Mouse (Mus musculus) hindbrain, embryonic 14.5 days (tissue): ENCODE results near the gene Mapk1ip1l. TPM values are rescaled to one million over a fixed set of nuclear protein-coding genes. Genes with fewer than 3 reads are reported as not detected.
A peak's percentile ranks its signal among the peaks of the same experiment; 100 is the strongest.
"Not testable (repeated sequence)": the region's sequence is repeated elsewhere in the genome, so short reads cannot be mapped to it uniquely, and the experiment has no call there.

Experiments
- ATAC-seq: fragments of 200-750 bp; cut with Nextera tagmentation; 2 replicates; pipeline ENCODE4 v1.8.0; 2017; ENCODE audit warnings: moderate number of reproducible peaks, mild to moderate bottlenecking, moderate TSS enrichment, moderate library complexity; ENCODE audit not compliant: low FRiP score
- DNase-seq: peaks from one replicate; pipeline ENCODE4 v3.0.0-alpha.2; 2015; ENCODE audit warnings: low spot score
- H3K27ac ChIP-seq: fragments of 300-500 bp; sonication (generic); 2 replicates; pipeline ENCODE4 v1.5.1; 2014; ENCODE audit warnings: mild to moderate bottlenecking, moderate library complexity
- H3K27me3 ChIP-seq: fragments of 300-500 bp; sonication (generic); 2 replicates; pipeline ENCODE4 v1.6.1; 2014; ENCODE audit warnings: mild to moderate bottlenecking, low read length, mixed read lengths; ENCODE audit not compliant: control insufficient read depth, insufficient read depth
- H3K36me3 ChIP-seq: fragments of 300-500 bp; sonication (generic); replicated peaks from 2 replicates; pipeline ENCODE4 v1.6.1; 2014; ENCODE audit not compliant: control insufficient read depth, insufficient read depth
- H3K4me1 ChIP-seq: fragments of 300-500 bp; sonication (generic); replicated peaks from 2 replicates; pipeline ENCODE4 v1.6.1; 2014; ENCODE audit warnings: antibody characterized with exemption, low read length, mixed read lengths; ENCODE audit not compliant: control insufficient read depth, insufficient read depth
- H3K4me2 ChIP-seq: fragments of 300-500 bp; sonication (generic); replicated peaks from 2 replicates; pipeline ENCODE4 v1.6.1; 2014; ENCODE audit warnings: mild to moderate bottlenecking, moderate library complexity
- H3K4me3 ChIP-seq: fragments of 300-500 bp; sonication (generic); replicated peaks from 2 replicates; pipeline ENCODE4 v1.5.1; 2014; ENCODE audit warnings: mild to moderate bottlenecking, low read length
- H3K9ac ChIP-seq: fragments of 300-500 bp; sonication (generic); 2 replicates; pipeline ENCODE4 v1.6.1; 2014
- H3K9me3 ChIP-seq: fragments of 300-500 bp; sonication (generic); 2 replicates; pipeline ENCODE4 v1.6.1; 2016; ENCODE audit warnings: low read length; ENCODE audit not compliant: control insufficient read depth
- WGBS: fragments of 180-500 bp; shearing (Covaris S2); extraction: QIAGEN DNeasy Blood & Tissue Kit; methylation state at CpG from one replicate; pipeline ENCODE4 v1.1.7; 2014; 5-methylcytosine and 5-hydroxymethylcytosine counted together
- polyA plus RNA-seq: library from polyadenylated mRNA; unstranded; fragments of >200 nt; fragmentation: Nextera tagmentation; extraction: Ambion mirVana; gene quantifications from 2 replicates; pipeline ENCODE4 v1.2.1, GENCODE M21; 2014

Mapk1ip1l gene
- polyA plus RNA-seq, 1 experiment from 2014 or later, result 52.0 TPM

GRCm38 (mm10) chr14:47319362-47319761 is 21.3 kb downstream of the Mapk1ip1l start:
- 90% methylated on average over 5 of the region's 5 CpGs for WGBS

GRCm38 (mm10) chr14:47321581-47321980 is 23.5 kb downstream of the Mapk1ip1l start:
- not testable (repeated sequence) for H3K27ac ChIP-seq, DNase-seq, H3K9ac ChIP-seq, H3K27me3 ChIP-seq, H3K4me1 ChIP-seq, H3K4me3 ChIP-seq, ATAC-seq, H3K9me3 ChIP-seq, H3K4me2 ChIP-seq
- 99% methylated on average over 5 of the region's 8 CpGs for WGBS
- peaks cover 26% of the 10 kb centered on the region for H3K36me3 ChIP-seq

More at GRCm38 (mm10) chr14:47319362-47319761, 21.3 kb downstream of the Mapk1ip1l start:
- Histone ChIP-seq H3K27me3 (no peaks in the 10 kb centered on the region), H3K9ac (no peak overlapping the region), H3K36me3 (peaks cover 39% of the 10 kb centered on the region), H3K4me2 (no peak overlapping the region), H3K27ac (no peak overlapping the region), H3K4me3 (no peak overlapping the region), H3K9me3 (no peaks in the 10 kb centered on the region), H3K4me1 (no peaks in the 10 kb centered on the region)
- no peak for ATAC-seq
- no peak for DNase-seq

GRCm38 (mm10) chr14:47325965-47326761 is 28.1 kb downstream of the Mapk1ip1l start:
- no peak overlapping the region for H3K9ac ChIP-seq
- no peak overlapping the region for H3K4me3 ChIP-seq
- peaks cover 10% of the 10 kb centered on the region for H3K36me3 ChIP-seq
- H3K27ac ChIP-seq, result no peak overlapping the region
- H3K9me3 ChIP-seq, result no peaks in the 10 kb centered on the region
- DNase-seq (no peak), ATAC-seq (no peak)
- no peaks in the 10 kb centered on the region for H3K27me3 ChIP-seq
- 86% methylated on average over 9 of the region's 9 CpGs for WGBS
- H3K4me1 ChIP-seq, result no peaks in the 10 kb centered on the region
- H3K4me2 ChIP-seq, result no peak overlapping the region

GRCm38 (mm10) chr14:47327347-47327746 is 29.3 kb downstream of the Mapk1ip1l start:
- H3K4me3 ChIP-seq, result no peak overlapping the region
- no peak for ATAC-seq
- no peaks in the 10 kb centered on the region for H3K27me3 ChIP-seq
- H3K9ac ChIP-seq, result no peak overlapping the region
- no peaks in the 10 kb centered on the region for H3K4me1 ChIP-seq
- no peak overlapping the region for H3K27ac ChIP-seq
- no peak overlapping the region for H3K4me2 ChIP-seq
- no peak for DNase-seq
- H3K36me3 ChIP-seq, result peaks cover 10% of the 10 kb centered on the region
- WGBS, result 94% methylated on average over 5 of the region's 5 CpGs
- H3K9me3 ChIP-seq, result no peaks in the 10 kb centered on the region

- no peak for ATAC-seq
Measured at GRCm38 (mm10) chr14:47331920-47332319, 33.9 kb downstream of the Mapk1ip1l start.

GRCm38 (mm10) chr14:47334819-47335218 is 36.8 kb downstream of the Mapk1ip1l start:
- ATAC-seq, result no peak

More at GRCm38 (mm10) chr14:47331920-47332319, 33.9 kb downstream of the Mapk1ip1l start:
- Histone ChIP-seq H3K36me3 (no peaks in the 10 kb centered on the region), H3K27ac (no peak overlapping the region), H3K4me1 (no peaks in the 10 kb centered on the region), H3K9me3 (no peaks in the 10 kb centered on the region), H3K27me3 (no peaks in the 10 kb centered on the region), H3K4me3 (no peak overlapping the region), H3K4me2 (no peak overlapping the region), H3K9ac (no peak overlapping the region)
- WGBS, result 74% methylated on average over 5 of the region's 5 CpGs
- DNase-seq, result no peak

GRCm38 (mm10) chr14:47335300-47335699 is 37.2 kb downstream of the Mapk1ip1l start:
- H3K27ac ChIP-seq, result no peak overlapping the region
- DNase-seq (no peak), ATAC-seq (no peak; the same call in 1 of the 2 replicates)
- H3K9me3 ChIP-seq, result no peaks in the 10 kb centered on the region
- H3K4me1 ChIP-seq, result no peaks in the 10 kb centered on the region
- H3K4me3 ChIP-seq, result no peak overlapping the region
- H3K4me2 ChIP-seq, result no peak overlapping the region
- 66% methylated on average over 3 of the region's 3 CpGs for WGBS
- no peaks in the 10 kb centered on the region for H3K36me3 ChIP-seq
- no peaks in the 10 kb centered on the region for H3K27me3 ChIP-seq
- H3K9ac ChIP-seq, result no peak overlapping the region

More at GRCm38 (mm10) chr14:47334819-47335218, 36.8 kb downstream of the Mapk1ip1l start:
- Histone ChIP-seq H3K27ac (no peak overlapping the region), H3K4me3 (no peak overlapping the region), H3K36me3 (no peaks in the 10 kb centered on the region), H3K4me2 (no peak overlapping the region), H3K9me3 (no peaks in the 10 kb centered on the region), H3K4me1 (no peaks in the 10 kb centered on the region), H3K27me3 (no peaks in the 10 kb centered on the region), H3K9ac (no peak overlapping the region)
- peak; percentile 47 for DNase-seq
- 80% methylated on average over 4 of the region's 4 CpGs for WGBS

- H3K36me3 ChIP-seq, result no peaks in the 10 kb centered on the region
- no peaks in the 10 kb centered on the region for H3K9me3 ChIP-seq
- H3K4me3 ChIP-seq, result no peak overlapping the region
- H3K9ac ChIP-seq, result no peak overlapping the region
- no peak for DNase-seq
- WGBS, result 86% methylated on average over 10 of the region's 10 CpGs
- no peak for ATAC-seq
- no peaks in the 10 kb centered on the region for H3K4me1 ChIP-seq
- H3K4me2 ChIP-seq, result no peak overlapping the region
- H3K27me3 ChIP-seq, result no peaks in the 10 kb centered on the region
- no peak overlapping the region for H3K27ac ChIP-seq
Measured at GRCm38 (mm10) chr14:47340231-47340925, 42.3 kb downstream of the Mapk1ip1l start.

- no peaks in the 10 kb centered on the region for H3K9me3 ChIP-seq
- H3K4me2 ChIP-seq, result no peak overlapping the region
- H3K36me3 ChIP-seq, result no peaks in the 10 kb centered on the region
- WGBS, result 52% methylated on average over 4 of the region's 4 CpGs
- DNase-seq (no peak), ATAC-seq (no peak)
- H3K9ac ChIP-seq, result no peak overlapping the region
- H3K4me3 ChIP-seq, result no peak overlapping the region
- no peak overlapping the region for H3K27ac ChIP-seq
- H3K4me1 ChIP-seq, result no peaks in the 10 kb centered on the region
- no peaks in the 10 kb centered on the region for H3K27me3 ChIP-seq
Measured at GRCm38 (mm10) chr14:47341811-47342291, 43.8 kb downstream of the Mapk1ip1l start.
